Mouse (Mus musculus): ENCODE data around the gene Tex22.

Tex22 gene

DNA sequence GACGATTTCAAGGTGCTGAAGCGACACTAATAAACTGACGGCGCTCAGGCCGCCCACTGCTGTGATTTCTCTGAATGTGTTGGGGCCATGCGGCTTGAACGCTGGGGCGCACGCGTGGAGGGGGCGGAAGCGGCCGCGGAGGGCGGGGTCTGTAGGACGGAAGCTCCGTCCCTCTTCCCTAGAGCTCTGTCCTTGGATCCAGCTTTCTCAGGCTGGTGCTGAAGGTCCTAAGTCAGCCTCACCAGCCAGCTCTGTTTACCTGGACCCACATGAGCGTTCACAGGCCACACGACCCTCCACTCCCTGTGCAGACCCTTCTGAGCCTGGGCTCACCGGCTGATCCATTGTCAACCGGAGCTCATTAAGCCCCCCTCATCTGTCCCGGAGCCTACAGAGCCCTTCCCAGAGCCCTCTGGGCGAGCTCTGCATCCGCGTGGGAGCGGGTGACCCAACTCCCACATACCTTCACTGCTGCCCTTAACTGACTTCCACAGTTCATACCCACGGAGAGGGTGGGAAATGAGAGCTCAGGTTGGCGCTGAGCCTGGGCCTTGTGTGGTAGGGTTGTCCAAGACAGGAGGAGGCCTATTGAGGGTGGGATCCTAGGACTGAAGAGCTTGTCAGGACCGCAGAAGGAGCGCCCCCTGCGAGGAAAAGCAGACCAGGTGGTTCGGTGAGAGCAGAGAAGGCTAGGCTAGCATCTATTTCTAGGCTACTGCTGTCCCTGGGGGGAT is at the start of gene Tex22:
Tex22 (plus strand) TSS at position 174 of the 734 bp plus-strand sequence.
- peak; percentile 88 for DNase-seq (ENCODE audit: low spot score)

DNA sequence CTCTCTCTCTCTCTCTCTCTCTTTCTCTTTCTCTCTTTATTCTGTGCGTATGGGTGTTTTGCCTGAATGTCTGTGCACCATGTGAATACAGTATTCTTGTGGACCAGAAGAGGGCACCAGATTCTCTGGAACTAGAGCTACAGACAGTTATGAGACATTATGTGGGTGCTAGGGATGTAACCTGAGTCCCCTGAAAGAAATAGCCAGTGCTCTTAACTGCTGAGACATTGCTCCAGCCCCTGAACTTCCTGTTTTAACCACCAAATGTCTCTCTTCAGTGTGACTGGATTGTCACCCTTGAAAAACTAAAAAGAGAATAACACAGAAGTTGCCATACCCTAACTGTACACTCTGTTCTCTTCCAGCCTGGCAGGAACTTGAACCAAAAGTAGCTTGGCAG is 47.7 kb upstream of the Tex22 start:
- DNase-seq (ENCODE audit: low spot score), result no peak

DNA sequence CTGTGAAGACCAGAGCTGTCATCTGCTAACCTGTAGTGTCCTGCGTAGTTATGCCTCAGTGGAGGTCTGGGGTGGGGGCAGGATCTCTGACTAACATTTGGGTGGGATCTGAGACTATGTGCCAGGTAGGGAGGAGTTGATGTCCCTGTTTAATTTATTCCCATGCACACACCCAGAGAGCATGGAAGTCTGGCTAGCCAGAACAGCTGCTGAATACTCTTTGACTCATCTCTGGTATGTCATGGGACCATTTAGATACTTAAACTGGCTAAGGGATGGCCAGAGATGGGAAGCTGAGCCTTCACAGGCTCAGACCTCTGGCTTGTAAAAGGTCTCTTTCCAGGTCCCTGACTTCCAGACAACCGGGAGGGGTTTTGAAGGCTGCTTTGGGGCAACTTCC is 46.8 kb upstream of the Tex22 start:
- DNase-seq (ENCODE audit: low spot score), result no peak

DNA sequence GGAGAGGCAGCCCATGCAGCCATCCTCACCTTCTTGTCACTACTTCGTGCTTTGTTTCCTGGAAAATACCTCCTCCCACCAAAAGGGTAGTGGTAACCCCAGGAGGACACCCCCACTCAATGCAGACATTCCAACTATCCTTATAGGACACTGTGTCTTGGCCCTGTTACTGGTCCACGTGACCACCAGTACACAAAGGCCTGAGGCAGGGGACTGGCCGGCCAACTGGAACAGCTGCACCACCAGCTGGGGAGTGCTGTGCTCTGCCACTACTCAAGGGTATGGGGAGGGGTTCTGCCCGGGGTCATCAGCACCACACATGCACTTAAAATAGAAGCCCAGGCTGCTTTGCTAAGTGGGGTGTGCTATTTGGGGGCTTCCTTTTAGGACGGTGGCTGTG is 46.2 kb upstream of the Tex22 start:
- no peak for DNase-seq (ENCODE audit: low spot score)

DNA sequence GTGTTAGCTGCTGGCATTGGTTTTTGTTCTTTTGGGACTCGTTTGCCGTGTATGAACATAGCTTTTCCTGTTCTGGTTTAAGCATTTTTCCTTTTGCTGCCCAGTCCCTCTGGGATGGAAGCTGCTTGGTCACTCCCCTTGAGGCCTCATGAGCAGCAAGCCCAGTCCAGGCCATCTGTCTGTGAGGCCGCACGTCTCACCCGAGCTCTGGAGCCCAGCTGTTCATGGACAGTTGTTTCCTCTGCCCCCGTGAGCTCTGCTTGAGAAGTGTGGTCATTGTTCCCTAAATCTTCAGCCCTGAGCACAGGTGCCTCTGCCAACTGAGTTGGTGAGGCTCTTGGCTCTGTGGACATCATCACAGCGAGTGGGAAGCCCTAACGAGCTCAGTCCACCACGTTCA is 45.4 kb upstream of the Tex22 start:
- DNase-seq (ENCODE audit: low spot score), result no peak

DNA sequence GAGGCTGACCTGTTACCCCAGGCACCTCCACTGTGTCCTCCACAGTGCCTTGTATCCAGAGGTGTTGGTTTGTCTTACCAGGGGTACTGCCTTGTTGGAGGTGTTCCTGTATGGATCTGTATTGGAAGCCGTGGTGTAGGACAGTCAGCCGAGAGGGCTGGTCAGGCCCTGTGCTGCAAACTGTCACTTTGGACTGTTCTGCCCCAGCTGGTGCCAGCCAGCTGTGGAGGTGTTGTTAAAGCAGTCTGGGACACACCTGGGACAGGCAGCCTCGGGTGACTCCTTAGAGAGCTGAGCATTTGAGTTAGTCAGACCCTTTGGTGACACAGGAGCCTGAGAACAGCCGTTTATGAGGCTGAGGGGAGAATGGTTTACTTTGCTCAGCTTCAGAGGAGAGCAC is 44.3 kb upstream of the Tex22 start:
- DNase-seq (ENCODE audit: low spot score), result no peak

DNA sequence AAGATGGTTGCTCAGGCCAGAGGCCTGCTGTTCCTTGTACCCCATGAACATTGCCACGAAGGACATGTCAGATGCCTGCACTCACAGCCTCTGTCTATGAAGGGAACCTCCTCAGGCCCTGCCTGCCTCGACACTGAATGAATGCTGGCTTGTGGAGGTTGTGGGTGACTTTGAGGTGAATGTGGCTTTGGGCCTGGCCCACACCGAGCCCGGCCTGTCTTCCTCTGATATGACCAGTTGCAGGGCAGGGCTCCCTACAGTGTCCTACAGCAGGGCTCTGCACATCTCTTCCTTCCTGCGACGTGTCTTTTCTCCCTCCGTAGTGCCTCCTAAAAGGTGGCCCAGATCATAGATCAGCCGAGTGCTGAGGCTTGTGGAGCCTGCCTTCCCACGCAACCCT is 43.3 kb upstream of the Tex22 start:
- no peak for DNase-seq (ENCODE audit: low spot score)

DNA sequence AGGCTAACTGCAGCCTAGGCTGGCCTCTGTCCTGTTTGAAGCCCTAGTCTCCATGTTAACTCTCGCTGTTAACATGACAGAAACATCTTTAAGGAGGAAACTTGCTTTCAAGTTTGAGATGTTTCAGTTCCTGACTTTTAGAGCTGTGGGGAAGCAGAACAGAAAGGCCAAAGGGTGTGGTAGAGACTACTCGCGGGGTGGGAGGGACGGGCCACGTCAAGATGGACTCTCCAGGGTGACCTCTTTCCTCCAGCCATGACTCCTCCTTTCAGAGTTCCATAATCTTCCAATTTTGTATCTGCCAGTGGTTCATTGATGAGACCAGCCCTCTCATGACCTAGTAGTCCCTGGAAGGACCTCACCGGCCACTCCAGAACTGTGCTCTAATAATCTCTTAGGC is 42.9 kb upstream of the Tex22 start:
- DNase-seq (ENCODE audit: low spot score), result no peak

DNA sequence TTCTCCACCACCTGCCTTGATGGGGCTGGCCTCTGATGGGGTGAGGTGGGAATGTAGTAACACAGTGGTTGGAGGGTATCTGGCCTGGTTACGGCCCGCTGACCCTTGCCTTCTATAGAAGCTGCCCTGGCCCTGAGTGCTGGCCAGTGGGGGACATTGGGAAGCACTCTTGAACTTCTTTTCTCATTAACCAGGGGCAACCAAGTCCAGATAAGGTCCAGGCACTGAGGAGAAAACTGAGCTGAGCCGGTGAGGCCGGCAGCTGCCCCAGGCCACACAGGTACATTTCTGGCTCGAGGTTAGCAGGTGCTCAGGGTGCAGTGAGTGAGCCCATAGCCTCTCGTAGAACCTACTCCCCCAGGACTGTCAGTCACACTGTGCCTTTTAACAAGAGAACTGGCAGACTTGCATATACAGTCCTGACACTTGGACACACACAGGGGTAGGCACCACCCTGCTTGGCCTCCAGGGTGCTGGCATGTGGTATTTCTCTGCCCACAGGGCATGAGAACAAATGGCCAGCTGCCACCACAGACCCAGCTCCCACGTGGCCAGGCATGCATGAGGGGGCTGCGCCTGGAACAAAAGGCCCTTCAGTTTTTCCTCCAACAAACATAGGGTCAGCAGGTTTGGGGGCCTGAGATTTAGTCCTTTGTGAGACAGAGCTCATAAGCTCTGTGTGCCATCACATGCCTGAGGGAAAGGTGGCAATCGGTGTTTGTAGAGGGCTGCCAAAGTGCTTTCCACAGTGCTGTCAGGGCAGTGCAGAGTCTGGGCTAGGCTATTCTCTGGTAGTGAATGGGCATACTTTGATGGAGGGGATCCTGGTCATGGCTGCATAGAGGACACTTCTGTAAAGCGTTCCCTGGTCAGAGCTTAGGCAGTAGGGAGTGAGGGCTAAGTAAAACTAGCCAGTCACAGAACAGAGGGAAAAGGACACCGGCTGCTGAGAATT is 41.7 kb upstream of the Tex22 start:
- peak; percentile 26 for DNase-seq (ENCODE audit: low spot score)

DNA sequence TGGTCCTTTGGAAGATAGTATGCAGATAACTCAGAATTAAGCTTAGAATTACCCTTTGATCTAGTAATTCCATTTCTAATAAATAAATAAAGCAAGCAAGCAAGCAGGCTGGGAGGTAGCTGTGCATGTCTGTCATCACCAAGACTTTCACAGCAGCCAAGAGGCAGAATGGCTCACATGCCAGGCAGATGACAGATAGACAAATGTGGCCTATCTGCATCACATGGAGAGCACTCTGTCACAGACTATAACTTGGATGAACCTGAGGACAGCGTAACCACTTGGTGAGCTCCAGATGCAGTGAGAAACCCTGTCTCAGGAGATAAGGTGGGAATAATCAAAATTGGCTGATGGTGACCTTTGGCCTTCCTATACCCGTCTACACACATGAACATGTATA is 39.2 kb upstream of the Tex22 start:
- no peak for DNase-seq (ENCODE audit: low spot score)

DNA sequence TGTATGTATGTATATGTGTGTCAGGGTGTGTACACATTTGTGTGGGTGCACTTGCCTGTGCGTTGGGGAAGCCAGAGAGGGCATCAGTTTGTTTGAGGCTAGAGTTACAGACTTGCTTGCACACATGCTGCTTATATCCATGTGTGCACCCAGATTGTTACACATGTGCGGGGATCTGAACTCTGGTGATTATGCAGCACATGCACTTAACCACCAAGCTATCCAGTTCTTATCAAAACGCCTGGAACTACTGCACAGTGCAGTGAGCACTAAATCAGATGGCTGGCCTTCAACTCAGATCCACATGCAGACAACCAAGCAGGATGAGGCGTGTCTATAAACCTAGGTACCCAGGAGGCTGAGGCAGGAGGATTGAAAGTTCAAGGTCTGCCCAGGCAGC is 37.3 kb upstream of the Tex22 start:
- no peak for DNase-seq (ENCODE audit: low spot score)

DNA sequence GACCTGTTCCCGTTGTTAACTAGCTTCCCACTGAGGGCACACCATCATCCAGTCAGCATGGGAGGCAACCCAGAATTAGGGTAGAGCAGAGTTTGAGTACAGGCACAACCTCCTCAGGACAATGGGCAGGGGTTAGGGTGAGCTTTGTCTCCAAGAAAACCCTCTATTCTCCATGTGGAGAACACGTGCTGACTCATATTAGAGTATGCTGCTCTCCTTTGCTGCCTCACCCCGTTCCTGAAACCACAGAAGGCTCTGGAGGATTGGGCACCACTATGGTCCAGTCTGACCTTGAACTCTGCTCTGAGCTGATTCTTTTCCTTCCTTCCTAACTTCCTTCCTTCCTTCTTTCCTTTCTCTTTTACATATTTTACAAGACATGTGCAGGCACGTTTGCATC is 35.9 kb upstream of the Tex22 start:
- DNase-seq (ENCODE audit: low spot score), result no peak

DNA sequence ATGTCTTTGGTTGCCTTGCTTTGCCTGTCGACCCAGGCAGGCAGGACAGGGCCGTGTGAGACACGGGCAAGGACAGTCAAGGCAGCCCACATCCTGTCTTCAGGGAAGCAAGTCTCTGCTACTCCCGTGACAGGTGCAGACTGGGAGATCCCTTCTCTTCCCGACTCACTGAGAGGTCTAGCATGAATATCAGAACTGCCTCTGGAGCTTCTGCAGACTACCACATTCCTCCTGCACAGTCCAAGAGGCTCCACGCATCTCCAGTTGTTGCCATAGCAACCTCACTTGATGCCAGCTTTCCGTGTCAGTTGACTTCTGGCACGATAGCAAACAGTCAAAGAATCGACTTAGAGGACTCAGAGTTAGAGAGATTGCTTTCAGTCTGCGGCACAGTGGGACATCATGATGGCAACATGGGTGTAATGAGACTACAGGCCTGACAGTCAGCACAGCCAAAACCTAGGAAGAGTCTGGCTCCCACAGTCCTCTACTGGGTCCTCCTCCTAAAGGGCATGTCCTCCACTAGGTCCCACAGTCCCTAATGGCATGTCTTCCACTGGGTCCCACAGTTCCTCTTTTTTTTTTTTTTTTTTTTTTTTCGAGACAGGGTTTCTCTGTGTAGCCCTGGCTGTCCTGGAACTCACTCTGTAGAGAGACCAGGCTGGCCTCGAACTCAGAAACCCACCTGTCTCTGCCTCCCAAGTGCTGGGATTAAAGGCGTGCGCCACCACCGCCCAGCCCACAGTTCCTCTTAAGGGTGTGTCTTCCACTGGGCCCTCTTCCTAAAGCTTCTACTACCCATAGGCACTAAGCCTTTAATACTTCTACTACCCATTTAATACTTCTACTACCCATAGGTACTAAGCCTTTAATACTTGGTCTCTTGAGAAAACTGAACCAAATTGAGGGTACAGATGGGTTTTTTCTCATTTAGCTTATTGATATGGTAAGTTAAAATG is 32.5 kb upstream of the Tex22 start:
- no peak for DNase-seq (ENCODE audit: low spot score)

DNA sequence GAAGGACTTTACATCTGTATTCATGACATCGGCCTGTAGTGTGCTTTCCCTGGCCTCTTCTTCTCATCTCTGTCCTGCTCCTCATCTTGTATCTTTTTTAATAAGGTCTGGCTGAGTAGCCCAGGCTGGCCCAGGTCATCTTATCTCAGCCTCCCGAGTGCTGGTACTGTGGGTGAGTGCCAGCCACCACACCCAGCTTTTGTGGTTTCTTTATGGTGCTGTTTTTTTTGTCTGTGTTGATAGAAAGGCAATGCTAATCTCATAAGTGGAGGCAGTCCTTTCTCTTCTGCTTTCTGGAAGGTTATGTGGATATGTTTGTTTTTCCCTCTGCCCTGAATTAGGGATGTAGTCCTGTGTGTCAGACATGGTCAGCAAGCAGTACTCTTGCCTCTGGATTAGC is 31.8 kb upstream of the Tex22 start:
- DNase-seq (ENCODE audit: low spot score), result no peak

DNA sequence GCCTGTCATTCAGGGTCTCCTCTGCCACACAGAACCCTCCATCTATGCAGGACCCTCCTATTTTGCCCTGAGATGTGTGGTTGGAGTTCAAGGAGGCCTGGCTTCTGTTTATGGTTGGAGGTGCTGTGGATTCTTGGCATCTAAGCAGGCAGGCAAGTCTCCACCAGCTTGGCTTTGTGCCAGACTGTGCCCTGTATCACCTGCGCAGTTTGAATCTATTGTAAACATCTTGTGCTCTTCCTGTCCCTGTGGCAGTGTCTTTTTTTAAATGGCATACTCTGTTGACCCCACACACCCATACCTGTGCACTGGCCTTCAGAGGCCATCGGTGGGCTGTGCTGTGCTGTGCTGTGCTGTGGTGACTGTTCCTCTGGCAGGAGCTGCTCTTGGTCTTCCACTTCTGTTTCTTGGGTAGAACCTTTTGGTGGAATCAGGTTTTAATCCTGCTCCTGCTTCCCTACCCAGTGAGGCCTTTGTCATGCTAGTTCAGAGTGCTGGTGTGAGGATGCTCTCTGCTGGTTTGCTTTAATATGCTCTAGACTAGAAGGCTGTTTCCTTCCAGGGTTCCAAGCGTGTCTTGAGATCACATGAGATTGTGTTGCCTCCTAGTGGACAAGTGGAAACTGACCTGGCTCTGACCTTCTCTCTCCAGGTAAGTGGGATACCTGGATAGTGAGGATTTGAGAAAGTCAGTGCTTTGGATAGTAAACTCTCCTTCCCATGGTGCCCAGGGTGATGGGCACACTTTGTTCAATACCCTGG is 29.2 kb upstream of the Tex22 start:
- DNase-seq (ENCODE audit: low spot score), result peak; percentile 57

DNA sequence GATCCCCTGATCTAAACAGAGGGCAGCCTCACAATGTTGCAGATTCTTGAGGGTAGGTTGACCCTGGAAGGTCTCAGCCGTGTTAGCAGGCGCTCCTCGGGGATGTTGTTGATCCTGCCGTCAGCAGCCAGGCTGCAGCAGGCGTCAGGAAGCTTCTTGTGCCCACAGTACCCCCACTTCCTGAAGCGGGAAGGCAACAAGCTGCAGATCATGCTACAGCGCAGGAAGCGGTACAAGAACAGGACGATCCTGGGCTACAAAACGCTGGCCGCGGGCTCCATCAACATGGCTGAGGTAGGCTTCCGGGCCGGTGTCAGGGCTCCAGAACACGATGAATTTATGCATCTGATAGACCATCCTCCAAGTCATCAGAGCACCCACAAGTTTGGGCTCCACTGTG is 27.4 kb upstream of the Tex22 start:
- DNase-seq (ENCODE audit: low spot score), result no peak

DNA sequence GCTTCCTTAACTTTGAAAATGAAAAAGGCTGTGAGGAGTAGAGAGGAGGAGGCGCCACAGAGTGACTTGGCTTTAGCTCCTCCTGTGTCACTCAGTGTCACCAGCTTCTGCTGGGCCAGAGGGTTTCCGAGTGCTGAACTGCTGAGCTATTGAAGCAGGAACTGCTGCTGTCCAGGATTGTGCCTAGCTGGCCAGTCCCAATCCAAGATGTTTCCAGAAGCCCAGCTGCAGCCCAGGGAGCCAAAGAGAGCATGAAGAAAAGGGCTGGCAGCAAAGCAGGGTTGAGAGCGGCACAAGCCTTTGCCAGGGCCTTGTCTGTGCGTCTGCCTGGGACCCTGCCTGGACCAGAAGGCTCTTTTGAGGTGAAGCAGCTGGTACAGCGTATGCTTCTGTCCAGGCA is 26.2 kb upstream of the Tex22 start:
- no peak for DNase-seq (ENCODE audit: low spot score)

DNA sequence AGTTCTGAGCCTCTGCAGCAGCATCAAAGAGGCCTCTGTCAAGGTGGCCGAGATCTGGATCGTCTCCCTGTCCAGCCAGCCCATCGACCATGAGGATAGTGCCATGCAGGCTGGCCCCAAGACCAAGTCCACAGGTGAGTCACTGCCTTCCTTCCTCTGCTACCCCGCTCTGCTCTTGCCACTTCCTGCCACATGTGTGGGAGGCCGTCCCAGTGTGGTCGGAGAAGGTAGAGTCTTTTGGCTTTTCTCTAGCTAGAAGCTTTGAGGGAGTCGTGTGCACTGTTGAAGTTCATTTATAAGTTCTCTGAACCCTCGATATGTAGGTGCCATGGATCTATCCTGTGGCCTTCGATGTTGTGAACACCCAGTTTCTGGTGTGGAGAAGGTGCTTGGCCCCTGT is 24.5 kb upstream of the Tex22 start:
- DNase-seq (ENCODE audit: low spot score), result no peak

DNA sequence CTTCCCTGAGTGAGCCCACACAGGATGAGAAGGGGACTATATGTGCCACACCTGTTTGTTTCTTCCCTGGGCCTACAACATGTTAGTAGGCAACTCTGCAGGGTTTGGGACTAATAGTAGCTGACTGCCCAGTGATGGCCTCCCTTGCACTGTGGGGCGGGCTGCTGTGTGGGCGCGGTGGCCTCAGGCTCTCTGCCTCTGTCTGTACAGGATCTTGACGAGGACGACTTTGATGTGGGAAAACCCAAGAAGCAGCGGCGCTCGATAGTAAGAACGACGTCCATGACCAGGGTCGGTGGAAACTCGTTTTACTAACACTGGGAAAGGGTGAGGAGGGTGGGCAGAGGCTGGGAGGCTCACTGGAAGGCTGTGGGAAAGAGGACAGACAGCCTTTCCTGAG is 23.6 kb upstream of the Tex22 start:
- DNase-seq (ENCODE audit: low spot score), result no peak

DNA sequence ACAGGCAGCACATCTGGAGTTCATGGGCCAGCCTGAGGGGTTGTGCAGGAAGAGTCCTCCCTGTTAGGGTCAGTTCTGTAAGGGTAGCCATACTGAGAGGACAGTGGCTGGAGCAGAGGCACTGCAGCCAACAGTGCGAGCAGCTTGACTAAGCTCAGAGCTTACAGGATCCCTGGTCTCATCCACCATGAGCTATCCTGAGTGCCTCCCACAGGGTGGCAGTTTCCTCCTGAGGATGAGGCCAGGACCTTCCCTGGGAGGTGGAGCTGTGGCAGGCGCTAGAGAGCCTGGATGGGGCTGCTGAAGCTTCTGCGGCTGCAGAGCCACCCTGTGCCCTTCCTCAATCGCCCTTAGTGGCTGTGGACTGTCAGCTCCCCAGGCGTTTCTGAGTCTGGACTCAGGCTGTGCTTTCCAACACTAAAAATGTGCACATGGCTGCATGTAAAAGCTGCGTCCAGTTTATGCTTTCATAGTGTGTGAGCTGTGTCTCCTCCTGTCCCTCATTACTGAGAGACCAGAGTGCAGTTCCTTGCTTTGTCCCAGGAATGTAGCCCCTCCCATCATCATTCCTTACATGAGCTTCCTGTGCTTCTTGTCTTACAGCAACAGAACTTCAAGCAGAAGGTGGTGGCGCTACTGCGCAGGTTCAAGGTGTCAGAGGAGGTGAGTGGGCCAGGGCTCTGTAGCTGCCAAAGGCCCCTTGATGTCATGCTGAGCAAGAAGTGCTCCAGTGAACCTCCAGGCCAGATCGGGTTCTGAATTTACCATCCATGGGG is 22.5 kb upstream of the Tex22 start:
- no peak for DNase-seq (ENCODE audit: low spot score)

DNA sequence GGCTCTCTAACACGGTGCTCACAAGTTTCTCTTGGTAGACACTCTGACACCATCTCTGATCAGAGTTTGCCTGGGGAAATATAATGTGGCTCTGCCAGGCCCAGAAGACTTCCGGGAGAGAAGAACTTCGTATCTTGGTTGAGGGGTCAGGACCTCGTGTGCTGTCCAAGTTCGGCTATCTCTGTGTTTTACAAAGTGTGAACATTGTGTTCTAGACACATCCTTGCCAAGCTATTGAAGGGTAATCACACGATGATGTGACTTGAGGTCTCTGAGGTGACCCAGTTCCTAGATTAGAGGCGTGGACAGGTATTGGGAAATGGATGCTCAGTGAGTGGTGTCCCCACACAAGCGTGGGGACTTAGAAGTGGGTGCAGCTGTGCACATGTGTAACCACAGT is 18.2 kb upstream of the Tex22 start:
- DNase-seq (ENCODE audit: low spot score), result no peak

All from urinary bladder, postnatal 14 days (tissue).